Mouse (Mus musculus): ENCODE measurements at regions not wholly inside any gene's neighbourhood (a gene's known extent, or its start where the extent isn't known, plus 50 kb on each side); places are given as distances from the start of the nearest gene placed in this dataset.

DNA sequence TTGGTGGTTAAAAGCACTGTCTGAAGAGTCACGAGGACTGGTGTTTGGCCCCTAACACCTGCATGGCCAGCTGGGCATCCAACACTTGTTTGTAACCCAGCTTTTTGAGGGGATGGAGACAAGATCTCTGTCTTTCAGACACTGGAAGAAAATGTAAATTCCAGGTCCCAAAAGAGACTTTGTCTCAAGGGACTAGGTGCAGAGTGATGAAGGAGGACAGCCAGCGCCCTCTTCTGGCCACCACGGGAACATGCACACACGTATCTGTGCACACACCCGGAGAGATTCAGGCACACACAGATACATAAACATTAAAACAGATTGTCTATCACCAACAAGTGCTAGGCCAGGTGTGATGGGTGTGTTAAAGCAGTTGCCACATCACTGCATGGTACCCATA, 68.6 kb downstream of the Ackr3 start:
- TF ChIP-seq POLR2A (IDR thresholded peaks at IDR 0.05; ENCODE audit: control insufficient read depth, extremely low read depth, insufficient read depth, low read length, poor library complexity) (no peak), CTCF (IDR thresholded peaks at IDR 0.05; ENCODE audit: borderline replicate concordance, control insufficient read depth, extremely low read depth, insufficient read depth, low read length, poor library complexity) (no peak)
